Mouse (Mus musculus): Measurements from ENCODE around the gene Fam207a. TPM values are rescaled to one million over a fixed set of nuclear protein-coding genes. Genes with fewer than 3 reads are reported as not detected.
A peak's percentile ranks its signal among the peaks of the same experiment; 100 is the strongest.

Fam207a gene
- total and polyA plus RNA-seq, 3 experiments = 14.5 to 122 (median 39.4) TPM

DNA sequence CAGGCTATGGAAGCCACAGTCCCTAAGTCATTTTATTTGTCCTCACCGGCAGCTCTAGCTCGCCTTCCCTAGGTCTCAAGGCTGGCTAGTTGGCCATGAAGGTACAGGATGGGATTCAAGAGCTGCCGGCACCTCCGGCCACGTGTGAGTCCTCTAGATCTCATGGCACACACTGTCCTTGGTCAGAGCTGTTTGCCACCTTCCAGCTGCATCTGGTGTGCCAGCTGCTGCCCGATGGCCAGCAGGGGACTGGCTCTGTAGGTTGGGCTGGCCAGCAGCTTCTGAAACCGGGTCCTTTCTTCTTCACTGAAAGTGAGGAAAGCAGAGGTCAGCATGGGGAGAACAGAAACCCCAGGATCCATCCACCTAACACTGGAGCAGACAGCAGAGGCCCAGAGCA lies 27.4 kb downstream of the Fam207a start:
- TF ChIP-seq GATA2 (IDR thresholded peaks at IDR 0.05; ENCODE audit: borderline replicate concordance, low read depth, low read length) (no peak), CTCF (IDR thresholded peaks at IDR 0.05; ENCODE audit: low read depth, low read length) (no peak), POLR2AphosphoS5 (IDR thresholded peaks at IDR 0.05; ENCODE audit: insufficient replicate concordance, low read depth, low read length) (no peak), TAL1 (conservative IDR thresholded peaks at IDR 0.05; ENCODE audit: low read depth, low read length) (no peak), GATA1 (IDR thresholded peaks at IDR 0.05; ENCODE audit: borderline replicate concordance, low read length) (no peak)
- ATAC-seq (ENCODE audit: extremely low read depth, insufficient number of reproducible peaks, low FRiP score, poor library complexity, severe bottlenecking) = no peak
- Histone ChIP-seq H3K9me3 (replicated peaks) (peaks cover 5% of the 10 kb centered on the region), H3K27me3 (ENCODE audit: insufficient read depth, low read length) (no peaks in the 10 kb centered on the region), H3K4me3 (ENCODE audit: low read depth, low read length) (no peak overlapping the region), H3K36me3 (replicated peaks) (peaks cover 84% of the 10 kb centered on the region), H3K4me1 (ENCODE audit: insufficient read depth, low read depth, low read length) (peaks cover 9% of the 10 kb centered on the region)
- DNase-seq (ENCODE audit: low spot score) = no peak

DNA sequence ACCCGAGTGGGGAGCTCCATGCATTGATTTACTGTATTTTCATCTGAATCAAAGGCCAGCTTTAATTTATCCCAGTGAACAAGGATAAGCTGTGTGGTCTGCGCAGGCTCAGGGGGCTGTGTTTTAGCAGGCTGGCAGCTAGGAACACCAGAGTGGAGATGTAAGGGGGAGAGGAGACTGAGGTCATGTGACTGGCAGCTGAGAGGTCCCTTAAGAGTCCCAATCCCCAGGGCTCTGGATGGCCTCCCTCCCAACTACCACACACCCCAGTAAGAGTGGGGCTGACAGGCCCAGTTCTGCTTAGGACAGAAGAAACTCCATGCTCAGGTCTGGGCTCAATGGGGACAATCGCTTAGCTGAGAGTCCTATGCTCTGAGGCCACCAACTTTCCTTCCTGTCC lies 29.8 kb downstream of the Fam207a start:
- H3K27me3 ChIP-seq (ENCODE audit: insufficient read depth, low read length) = no peaks in the 10 kb centered on the region
- H3K4me1 ChIP-seq (ENCODE audit: insufficient read depth, low read depth, low read length) = peaks cover 9% of the 10 kb centered on the region
- ATAC-seq (ENCODE audit: extremely low read depth, insufficient number of reproducible peaks, low FRiP score, poor library complexity, severe bottlenecking) (peak; percentile 1; the same call in 1 of the 2 replicates), DNase-seq (ENCODE audit: low spot score) (no peak)
- H3K36me3 ChIP-seq (replicated peaks) = peaks cover 64% of the 10 kb centered on the region
- peaks cover 5% of the 10 kb centered on the region for H3K9me3 ChIP-seq (replicated peaks)
- no peak for TF ChIP-seq GATA1 (IDR thresholded peaks at IDR 0.05; ENCODE audit: borderline replicate concordance, low read length)
- no peak for TF ChIP-seq GATA2 (IDR thresholded peaks at IDR 0.05; ENCODE audit: borderline replicate concordance, low read depth, low read length)
- no peak for TF ChIP-seq TAL1 (conservative IDR thresholded peaks at IDR 0.05; ENCODE audit: low read depth, low read length)
- no peak for TF ChIP-seq POLR2AphosphoS5 (IDR thresholded peaks at IDR 0.05; ENCODE audit: insufficient replicate concordance, low read depth, low read length)
- no peak overlapping the region for H3K4me3 ChIP-seq (ENCODE audit: low read depth, low read length)

DNA sequence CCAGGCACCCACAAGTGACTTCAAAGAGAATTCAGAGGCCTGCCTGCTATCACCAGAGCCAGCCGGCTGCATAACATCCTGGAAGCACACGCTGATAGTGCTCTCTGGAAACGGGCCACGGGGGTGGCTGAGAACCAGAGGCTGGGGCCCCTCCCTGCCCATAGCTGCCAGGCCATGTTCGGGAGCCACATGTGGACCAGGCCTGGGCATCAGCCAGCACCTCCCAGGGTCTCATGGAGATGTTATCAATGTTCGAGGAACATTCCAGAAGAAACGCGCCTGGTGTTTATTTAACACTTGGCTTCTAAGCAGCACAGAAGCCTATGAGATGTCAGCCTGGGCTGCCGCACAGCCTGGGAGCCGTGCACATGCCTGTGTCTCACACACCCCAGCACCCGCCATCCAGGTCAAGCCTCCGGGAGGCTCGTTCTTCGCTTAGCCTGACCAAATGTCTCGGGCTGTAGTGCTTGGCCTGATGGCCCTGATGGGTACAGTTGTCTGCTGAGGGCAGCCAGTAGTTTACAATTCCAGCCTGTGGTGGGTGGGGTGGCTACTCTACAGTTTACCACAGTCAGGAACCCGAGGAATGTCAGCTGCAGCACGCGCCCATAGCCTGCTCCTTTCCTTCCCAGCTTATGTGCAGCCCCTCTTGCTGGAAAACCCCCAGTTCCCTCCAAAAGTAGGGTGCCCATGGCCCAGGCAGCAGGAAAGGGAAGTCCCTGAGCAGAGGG lies 31.2 kb downstream of the Fam207a start:
- no peak for DNase-seq (ENCODE audit: low spot score)
- Histone ChIP-seq H3K27me3 (ENCODE audit: insufficient read depth, low read length) (no peaks in the 10 kb centered on the region), H3K4me1 (ENCODE audit: insufficient read depth, low read depth, low read length) (peaks cover 9% of the 10 kb centered on the region), H3K36me3 (replicated peaks) (peaks cover 51% of the 10 kb centered on the region), H3K4me3 (ENCODE audit: low read depth, low read length) (no peak overlapping the region), H3K9me3 (replicated peaks) (no peaks in the 10 kb centered on the region; the same call in 1 of the 2 replicates)
- TF ChIP-seq GATA1 (IDR thresholded peaks at IDR 0.05; ENCODE audit: borderline replicate concordance, low read length) (no peak), CTCF (IDR thresholded peaks at IDR 0.05; ENCODE audit: low read depth, low read length) (no peak), TAL1 (conservative IDR thresholded peaks at IDR 0.05; ENCODE audit: low read depth, low read length) (no peak), GATA2 (IDR thresholded peaks at IDR 0.05; ENCODE audit: borderline replicate concordance, low read depth, low read length) (no peak), POLR2AphosphoS5 (IDR thresholded peaks at IDR 0.05; ENCODE audit: insufficient replicate concordance, low read depth, low read length) (no peak)
- ATAC-seq (ENCODE audit: extremely low read depth, insufficient number of reproducible peaks, low FRiP score, poor library complexity, severe bottlenecking) = no peak

DNA sequence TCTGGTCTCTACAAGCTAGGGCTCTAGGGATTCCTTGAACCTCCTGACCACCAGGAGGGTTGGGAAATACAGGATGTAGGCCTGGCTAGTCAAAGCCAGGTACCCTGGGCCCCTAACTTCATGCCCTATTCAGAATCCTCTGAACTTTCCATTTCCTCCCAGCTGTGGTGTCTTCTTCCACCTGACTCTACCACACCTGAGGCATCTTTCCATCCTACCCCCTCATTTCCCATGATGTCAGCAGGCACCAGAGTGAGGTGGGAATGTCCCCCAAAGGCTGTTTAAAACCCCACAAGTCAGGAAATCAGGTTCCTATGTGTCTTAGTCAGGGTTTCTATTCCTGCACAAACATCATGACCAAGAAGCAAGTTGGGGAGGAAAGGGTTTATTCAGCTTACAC lies 33.8 kb downstream of the Fam207a start:
- Histone ChIP-seq H3K9me3 (replicated peaks) (no peaks in the 10 kb centered on the region), H3K27me3 (ENCODE audit: insufficient read depth, low read length) (peaks cover 5% of the 10 kb centered on the region), H3K36me3 (replicated peaks) (peaks cover 25% of the 10 kb centered on the region), H3K4me3 (ENCODE audit: low read depth, low read length) (no peak overlapping the region), H3K4me1 (ENCODE audit: insufficient read depth, low read depth, low read length) (peaks cover 8% of the 10 kb centered on the region)
- DNase-seq (ENCODE audit: low spot score) (no peak), ATAC-seq (ENCODE audit: extremely low read depth, insufficient number of reproducible peaks, low FRiP score, poor library complexity, severe bottlenecking) (no peak)
- no peak for TF ChIP-seq POLR2AphosphoS5 (IDR thresholded peaks at IDR 0.05; ENCODE audit: insufficient replicate concordance, low read depth, low read length)
- no peak for TF ChIP-seq CTCF (IDR thresholded peaks at IDR 0.05; ENCODE audit: low read depth, low read length)
- TF ChIP-seq GATA1 (IDR thresholded peaks at IDR 0.05; ENCODE audit: borderline replicate concordance, low read length) = no peak
- TF ChIP-seq GATA2 (IDR thresholded peaks at IDR 0.05; ENCODE audit: borderline replicate concordance, low read depth, low read length) = no peak
- no peak for TF ChIP-seq TAL1 (conservative IDR thresholded peaks at IDR 0.05; ENCODE audit: low read depth, low read length)

DNA sequence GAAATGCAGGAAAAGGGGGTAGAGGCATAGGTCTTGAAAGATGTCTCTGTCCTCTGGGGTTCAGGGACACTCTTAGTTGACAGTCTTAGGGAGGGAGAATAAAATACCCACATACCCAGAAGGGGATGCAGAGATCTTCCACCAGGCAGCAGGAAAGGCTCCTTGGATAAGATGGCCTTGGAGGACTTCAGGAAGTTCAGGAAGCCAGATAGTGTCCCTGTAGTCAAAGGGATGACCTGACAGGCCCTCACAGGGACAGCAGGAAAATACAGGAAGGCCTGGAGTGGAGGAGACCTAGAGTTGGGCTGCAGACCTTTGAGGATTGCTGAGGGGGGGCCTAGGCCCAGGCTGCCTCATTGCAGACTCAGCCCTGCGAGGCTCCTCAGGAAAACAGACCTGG lies 35.6 kb downstream of the Fam207a start:
- Histone ChIP-seq H3K4me3 (ENCODE audit: low read depth, low read length) (no peak overlapping the region), H3K27me3 (ENCODE audit: insufficient read depth, low read length) (peaks cover 5% of the 10 kb centered on the region), H3K36me3 (replicated peaks) (peaks cover 7% of the 10 kb centered on the region), H3K9me3 (replicated peaks) (no peaks in the 10 kb centered on the region), H3K4me1 (ENCODE audit: insufficient read depth, low read depth, low read length) (no peaks in the 10 kb centered on the region)
- ATAC-seq (ENCODE audit: extremely low read depth, insufficient number of reproducible peaks, low FRiP score, poor library complexity, severe bottlenecking) (no peak), DNase-seq (ENCODE audit: low spot score) (no peak)
- TF ChIP-seq GATA2 (IDR thresholded peaks at IDR 0.05; ENCODE audit: borderline replicate concordance, low read depth, low read length) (no peak), TAL1 (conservative IDR thresholded peaks at IDR 0.05; ENCODE audit: low read depth, low read length) (no peak), CTCF (IDR thresholded peaks at IDR 0.05; ENCODE audit: low read depth, low read length) (no peak), GATA1 (IDR thresholded peaks at IDR 0.05; ENCODE audit: borderline replicate concordance, low read length) (no peak), POLR2AphosphoS5 (IDR thresholded peaks at IDR 0.05; ENCODE audit: insufficient replicate concordance, low read depth, low read length) (no peak)

DNA sequence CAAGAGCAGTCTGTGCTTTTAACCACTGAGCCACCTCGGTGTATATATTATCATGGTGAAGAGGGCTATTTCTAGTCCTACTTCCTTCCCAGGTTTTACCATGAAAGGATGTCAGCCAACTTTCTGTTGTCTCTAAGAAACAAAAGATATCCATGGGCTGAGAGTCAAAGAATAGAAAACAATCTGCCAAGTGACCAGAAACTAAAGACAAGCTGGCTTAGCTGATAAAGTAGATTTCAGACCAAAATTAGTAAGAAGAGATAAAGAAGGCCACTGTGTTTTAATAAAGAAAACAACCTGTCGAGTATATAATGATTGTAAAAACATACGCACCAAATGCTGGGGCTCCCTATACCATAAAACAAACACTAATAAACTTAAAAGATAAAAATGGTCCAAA lies 38.7 kb downstream of the Fam207a start:
- DNase-seq (ENCODE audit: low spot score) (no peak), ATAC-seq (ENCODE audit: extremely low read depth, insufficient number of reproducible peaks, low FRiP score, poor library complexity, severe bottlenecking) (no peak)
- Histone ChIP-seq H3K36me3 (replicated peaks) (no peaks in the 10 kb centered on the region), H3K27me3 (ENCODE audit: insufficient read depth, low read length) (peaks cover 13% of the 10 kb centered on the region), H3K9me3 (replicated peaks) (no peaks in the 10 kb centered on the region), H3K4me1 (ENCODE audit: insufficient read depth, low read depth, low read length) (no peaks in the 10 kb centered on the region), H3K4me3 (ENCODE audit: low read depth, low read length) (no peak overlapping the region)
- TF ChIP-seq CTCF (IDR thresholded peaks at IDR 0.05; ENCODE audit: low read depth, low read length) = no peak
- TF ChIP-seq POLR2AphosphoS5 (IDR thresholded peaks at IDR 0.05; ENCODE audit: insufficient replicate concordance, low read depth, low read length) = no peak
- TF ChIP-seq GATA2 (IDR thresholded peaks at IDR 0.05; ENCODE audit: borderline replicate concordance, low read depth, low read length) = no peak
- TF ChIP-seq GATA1 (IDR thresholded peaks at IDR 0.05; ENCODE audit: borderline replicate concordance, low read length) = no peak
- TF ChIP-seq TAL1 (conservative IDR thresholded peaks at IDR 0.05; ENCODE audit: low read depth, low read length) = no peak
